Mouse (Mus musculus): ENCODE results near the gene Parg.

Gene Parg

GRCm38 (mm10) chr14:32175310-32175709 is 26.4 kb upstream of the Parg start:
- in situ Hi-C loops (cut with MboI, MseI): loop anchor here in 1 of 2 experiments (25.0 kb wide), 2 partner anchors 963 to 1163 kb away; partner anchors contain the start of genes Glt8d1, Gnl3, Nisch and Pbrm1

DNA sequence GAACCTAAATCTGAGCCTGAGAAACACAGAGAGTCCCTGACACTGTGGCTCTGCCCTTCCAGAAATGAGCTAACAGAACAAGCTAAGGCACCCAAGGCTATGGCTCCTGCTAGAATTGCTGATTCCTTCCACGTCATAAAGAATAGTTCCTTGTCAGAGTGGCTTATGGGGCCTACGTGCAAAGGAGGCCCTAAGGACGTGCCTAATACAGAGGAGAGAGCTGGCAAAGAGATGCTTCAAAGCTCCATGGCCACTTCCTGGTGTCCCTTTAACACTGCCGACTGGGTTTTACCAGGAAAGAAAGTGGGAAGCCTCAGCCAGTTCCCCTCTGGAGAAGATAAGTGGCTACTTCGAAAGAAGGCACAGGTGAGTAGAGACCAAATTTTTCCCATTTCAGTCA is 25.2 kb upstream of the Parg start:
- in situ Hi-C loops (cut with MboI, MseI): loop anchor here in 1 of 2 experiments (25.0 kb wide), 2 partner anchors 964 to 1164 kb away; partner anchors contain the start of genes Glt8d1, Gnl3, Nisch and Pbrm1

DNA sequence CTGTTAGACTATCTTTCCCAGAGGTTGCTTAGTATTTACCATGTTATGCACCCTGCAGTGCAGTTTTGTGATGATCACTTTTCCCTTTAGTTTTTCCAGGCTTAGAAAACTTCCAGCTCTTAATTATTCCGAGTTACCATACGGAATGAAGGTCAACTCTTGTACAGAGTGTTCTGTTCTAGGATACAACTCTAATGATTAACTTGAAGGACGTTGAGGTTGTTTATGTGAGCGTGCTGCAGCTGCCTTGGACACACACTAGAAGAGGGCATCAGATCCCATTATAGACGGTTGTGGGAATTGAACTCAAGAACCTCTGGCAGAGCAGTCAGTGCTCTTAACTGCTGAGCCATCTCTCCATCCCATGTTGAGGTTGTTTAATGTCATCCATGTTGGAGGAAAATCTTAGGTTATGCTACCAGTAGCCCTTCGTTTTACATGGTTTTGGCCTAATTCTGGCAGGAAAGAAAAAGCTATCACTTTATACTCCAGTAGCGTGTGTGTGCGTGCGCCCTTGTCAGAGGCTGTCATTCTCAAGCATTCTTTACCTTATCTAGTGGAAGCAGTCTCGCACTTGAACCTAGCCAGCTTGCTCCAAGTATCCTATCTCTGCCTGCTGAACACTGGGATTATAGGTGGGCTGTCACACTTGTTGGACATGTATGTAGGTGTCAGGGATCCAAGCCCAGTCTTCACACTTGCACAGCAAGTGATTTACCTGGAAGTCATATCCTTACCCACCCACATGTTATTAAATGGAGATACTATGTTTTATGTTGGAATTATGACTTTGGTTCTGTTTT is 22.2 kb upstream of the Parg start:
- in situ Hi-C loops (cut with MboI, MseI): loop anchor here in 1 of 2 experiments (25.0 kb wide), 2 partner anchors 967 to 1167 kb away; partner anchors contain the start of genes Glt8d1, Gnl3, Nisch and Pbrm1

- in situ Hi-C loops (cut with MboI, MseI): loop anchor here in 1 of 2 experiments (25.0 kb wide), 2 partner anchors 969 to 1169 kb away; partner anchors contain the start of genes Glt8d1, Gnl3, Nisch and Pbrm1
Observed at GRCm38 (mm10) chr14:32180861-32181260, 20.9 kb upstream of the Parg start.

DNA sequence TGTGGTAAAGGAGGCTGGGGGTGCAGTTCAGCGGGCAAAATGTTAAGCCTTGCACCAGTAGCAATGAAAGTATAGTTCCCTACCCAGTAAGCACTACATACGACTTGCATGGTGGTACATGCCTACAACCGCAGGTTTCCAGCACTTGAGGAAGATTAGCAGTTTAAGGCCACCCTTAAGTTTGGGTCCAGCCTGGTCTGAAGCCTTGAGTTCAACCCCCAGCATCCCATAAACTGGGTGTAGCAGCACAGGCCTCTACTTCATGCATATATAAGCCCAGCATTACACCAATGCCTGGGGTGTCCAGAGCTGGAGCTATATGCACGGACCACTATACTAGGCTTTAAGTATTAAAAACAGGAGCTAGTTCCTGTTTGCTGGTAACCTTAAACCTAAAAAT is 17.9 kb upstream of the Parg start:
- in situ Hi-C loops (cut with MboI, MseI): loop anchor here in 1 of 2 experiments (25.0 kb wide), 2 partner anchors 972 to 1172 kb away; partner anchors contain the start of genes Glt8d1, Gnl3, Nisch and Pbrm1

GRCm38 (mm10) chr14:32190627-32191391 is 10.9 kb upstream of the Parg start:
- in situ Hi-C loops (cut with MboI, MseI): loop anchor here in 1 of 2 experiments (25.0 kb wide), 2 partner anchors 979 to 1179 kb away; partner anchors contain the start of genes Glt8d1, Gnl3, Nisch and Pbrm1

DNA sequence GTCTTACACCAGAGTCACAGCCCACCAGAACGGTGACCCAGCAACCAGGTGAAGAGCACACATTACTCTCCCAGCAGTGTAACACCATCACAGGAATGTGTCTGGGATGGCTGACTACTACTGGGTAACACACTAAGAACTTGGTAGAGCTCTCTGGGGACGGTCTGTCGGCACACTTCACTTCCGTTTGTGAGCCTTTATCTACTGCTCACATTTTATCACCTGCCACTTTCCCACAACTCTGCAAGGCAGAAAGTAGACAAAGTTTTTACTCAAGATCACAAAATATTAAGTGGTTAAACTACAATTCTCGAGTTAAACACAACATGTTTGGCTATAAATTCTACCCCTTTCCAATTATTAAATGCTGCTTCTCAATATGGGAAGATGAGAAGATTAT is 9.8 kb upstream of the Parg start:
- in situ Hi-C loops (cut with MboI, MseI): loop anchor here in 1 of 2 experiments (25.0 kb wide), 2 partner anchors 980 to 1180 kb away; partner anchors contain the start of genes Glt8d1, Gnl3, Nisch and Pbrm1

- in situ Hi-C loops (cut with MboI, MseI): loop anchor here in 1 of 2 experiments (25.0 kb wide), 2 partner anchors 980 to 1180 kb away; partner anchors contain the start of genes Glt8d1, Gnl3, Nisch and Pbrm1
Observed at GRCm38 (mm10) chr14:32192437-32192836, 9.3 kb upstream of the Parg start.

GRCm38 (mm10) chr14:32193557-32193956 is 8.2 kb upstream of the Parg start:
- in situ Hi-C loops (cut with MboI, MseI): loop anchor here in 1 of 2 experiments (25.0 kb wide), 2 partner anchors 981 to 1181 kb away; partner anchors contain the start of genes Glt8d1, Gnl3, Nisch and Pbrm1

GRCm38 (mm10) chr14:32201354-32201753 is 395 bp upstream of the Parg start:
- in situ Hi-C loops (cut with MboI, MseI): loop anchor here in 1 of 2 experiments (10.0 kb wide), 1 partner anchor 1243 kb away; the partner anchor contains the start of gene Mapk8

DNA sequence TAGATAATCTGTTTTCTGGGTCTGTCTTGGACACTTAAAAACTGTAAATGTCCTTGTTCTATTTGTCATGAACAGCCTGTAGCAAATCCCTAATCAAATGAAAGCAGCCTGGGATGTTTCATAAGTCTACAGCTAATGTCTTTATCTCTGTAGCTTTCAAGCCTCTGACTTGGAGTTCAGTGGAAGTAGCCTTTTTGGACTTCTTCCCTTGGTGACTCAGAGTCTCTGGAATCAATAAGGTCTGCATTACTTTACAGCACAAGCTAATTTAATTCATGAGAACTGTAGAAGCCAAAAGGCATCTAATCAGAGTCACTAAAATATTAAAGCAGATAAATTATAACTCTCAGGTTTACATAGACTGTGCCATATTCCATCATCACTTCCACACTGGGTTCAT is 24.9 kb downstream of the Parg start:
- in situ Hi-C loops (cut with MboI, MseI): loop anchor here in 1 of 2 experiments (10.0 kb wide), 1 partner anchor 258 kb away; no protein-coding TSS in a partner anchor

- in situ Hi-C loops (cut with MboI, MseI): loop anchor here in 1 of 2 experiments (10.0 kb wide), 1 partner anchor 256 kb away; no protein-coding TSS in a partner anchor
Observed at GRCm38 (mm10) chr14:32228996-32229395, 27.2 kb downstream of the Parg start.

DNA sequence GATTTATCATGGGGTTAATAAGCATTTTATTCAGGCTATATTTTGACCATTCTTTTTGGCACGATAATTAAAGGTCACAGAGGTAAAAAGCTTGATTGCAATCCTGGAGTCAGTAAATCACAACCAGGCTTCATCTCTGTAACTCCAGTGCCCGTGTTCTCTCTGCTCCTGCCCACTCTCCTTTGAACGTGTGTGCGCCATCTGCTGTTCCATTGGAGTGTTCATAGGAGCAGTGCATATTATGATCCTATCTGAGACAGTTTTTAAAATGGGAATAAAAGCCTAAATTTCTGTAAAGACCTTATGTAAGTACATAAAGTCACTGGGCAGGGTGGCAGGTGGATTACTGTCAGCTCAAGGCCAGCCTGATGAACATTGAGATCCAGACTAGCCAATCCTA is 40.7 kb downstream of the Parg start:
- in situ Hi-C loops (cut with MboI, MseI): loop anchor here in 1 of 2 experiments (5.0 kb wide), 1 partner anchor 225 kb away; the partner anchor contains the start of gene Chat

GRCm38 (mm10) chr14:32246019-32246418 is 44.3 kb downstream of the Parg start:
- in situ Hi-C loops (cut with MboI, MseI): no loop called here

DNA sequence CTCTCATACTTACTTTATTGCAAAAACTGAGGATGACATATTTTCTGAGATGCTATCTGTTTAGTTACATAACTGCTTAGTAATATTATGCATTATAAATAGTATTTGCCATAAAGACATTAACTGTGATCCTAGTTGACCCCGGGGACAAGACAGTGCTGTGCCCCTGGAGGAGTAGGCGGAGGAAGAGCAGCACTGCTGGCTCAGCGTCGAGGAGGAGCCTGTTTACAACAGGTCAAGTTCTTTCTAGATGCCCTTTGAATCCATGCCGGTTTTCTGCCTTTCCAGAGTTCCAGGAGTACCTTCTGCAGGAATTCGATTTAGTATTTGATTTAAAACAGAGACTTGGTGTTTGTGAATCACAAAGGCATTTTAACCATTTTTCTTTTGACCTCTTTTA is 47.9 kb downstream of the Parg start:
- in situ Hi-C loops (cut with MboI, MseI): no loop called here

GRCm38 (mm10) chr14:32260830-32261229 is 59.1 kb downstream of the Parg start:
- in situ Hi-C loops (cut with MboI, MseI): no loop called here

DNA sequence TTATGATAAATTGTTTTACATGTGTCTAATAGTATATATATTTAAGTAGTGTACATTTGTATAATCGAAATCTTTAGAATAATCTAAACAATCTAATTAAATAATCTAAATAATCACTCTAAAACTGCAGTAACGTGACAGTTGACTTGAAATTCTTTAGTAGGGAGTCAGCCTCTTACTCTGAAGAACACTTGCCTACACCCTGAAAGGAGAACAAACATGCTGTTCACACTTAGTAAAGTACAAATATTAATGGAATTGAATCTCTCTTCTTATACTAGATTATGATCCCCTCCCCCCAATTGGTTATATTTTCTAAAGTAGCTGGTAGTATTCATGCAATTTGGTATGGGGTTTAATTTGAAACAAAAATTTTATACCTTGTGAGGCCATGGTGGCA is 60.0 kb downstream of the Parg start:
- in situ Hi-C loops (cut with MboI, MseI): no loop called here

GRCm38 (mm10) chr14:32268999-32269398 is 67.2 kb downstream of the Parg start:
- in situ Hi-C loops (cut with MboI, MseI): no loop called here

GRCm38 (mm10) chr14:32269589-32269988 is 67.8 kb downstream of the Parg start:
- in situ Hi-C loops (cut with MboI, MseI): no loop called here

DNA sequence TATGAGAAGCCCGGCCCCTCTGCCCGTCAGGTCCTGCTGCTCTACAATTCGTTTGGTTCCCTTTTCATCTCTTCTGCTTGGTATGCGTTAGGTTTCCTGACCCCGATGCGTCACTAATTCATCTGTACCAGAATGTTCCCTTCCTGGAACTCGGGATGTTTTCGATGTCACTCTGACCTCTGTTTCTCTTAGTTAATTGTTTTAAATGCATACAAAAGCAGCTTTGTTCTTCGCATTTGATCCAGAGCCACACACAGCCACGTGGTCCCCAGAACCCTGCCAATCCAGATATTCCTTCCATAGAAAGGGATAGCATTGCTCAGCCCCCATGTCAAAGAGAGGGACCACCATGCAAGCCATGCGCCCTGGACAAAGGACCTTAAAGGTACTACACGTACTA is 99.9 kb downstream of the Parg start:
- in situ Hi-C loops (cut with MboI, MseI): no loop called here

DNA sequence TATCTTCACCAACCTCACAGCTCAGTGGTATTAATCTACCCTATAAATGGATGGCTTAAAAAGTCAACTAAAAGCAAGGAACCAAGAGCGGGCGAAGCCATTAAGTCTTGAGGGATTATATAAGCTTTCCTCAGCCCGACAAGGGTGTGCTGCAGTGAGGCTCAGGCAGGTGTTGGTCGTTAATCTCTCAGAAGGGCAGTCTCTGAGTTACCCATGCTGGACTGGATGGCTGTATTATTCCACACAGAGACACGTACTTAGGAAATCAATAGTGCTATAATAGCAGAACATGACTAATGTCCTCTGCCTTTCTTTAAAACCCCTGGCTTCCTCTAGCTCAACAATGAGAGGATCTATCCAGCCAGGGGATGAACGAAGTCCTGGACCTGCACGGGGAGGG is 100.7 kb downstream of the Parg start:
- in situ Hi-C loops (cut with MboI, MseI): no loop called here
